Mouse (Mus musculus) E14TG2a.4 (cell line): ENCODE measurements at regions not wholly inside any gene's neighbourhood (a gene's known extent, or its start where the extent isn't known, plus 50 kb on each side); places are given as distances from the start of the nearest gene placed in this dataset.
"Not testable (repeated sequence)": the region's sequence is repeated elsewhere in the genome, so short reads cannot be mapped to it uniquely, and the experiment has no call there.

Experiments
- H3K27me3 ChIP-seq: 2 replicates; pipeline ENCODE4 v1.6.1; 2014; ENCODE audit warnings: low read length, control low read depth; ENCODE audit not compliant: insufficient read depth
- H3K36me3 ChIP-seq: 2 replicates; pipeline ENCODE4 v1.6.1; 2014; ENCODE audit warnings: low read length, control low read depth; ENCODE audit not compliant: insufficient read depth
- H3K4me1 ChIP-seq: replicated peaks from 2 replicates; pipeline ENCODE4 v1.6.1; 2014; ENCODE audit warnings: low read depth, low read length, control low read depth
- H3K4me3 ChIP-seq: replicated peaks from 2 replicates; pipeline ENCODE4 v1.5.1; 2014; ENCODE audit warnings: mild to moderate bottlenecking, low read length
- H3K9me3 ChIP-seq: 2 replicates; pipeline ENCODE4 v1.6.1; 2014; ENCODE audit warnings: low read length, control low read depth
- CTCF ChIP-seq: conservative IDR thresholded peaks from 2 replicates; pipeline ENCODE4 v1.5.1; 2014; ENCODE audit warnings: low read length
- NANOG ChIP-seq: IDR thresholded peaks from 2 replicates; pipeline ENCODE4 v1.6.1; 2014; ENCODE audit warnings: borderline replicate concordance, low read length, mixed read lengths
- POU5F1 ChIP-seq: IDR thresholded peaks from 2 replicates; pipeline ENCODE4 v1.6.1; 2014; ENCODE audit warnings: low read length, borderline replicate concordance

DNA sequence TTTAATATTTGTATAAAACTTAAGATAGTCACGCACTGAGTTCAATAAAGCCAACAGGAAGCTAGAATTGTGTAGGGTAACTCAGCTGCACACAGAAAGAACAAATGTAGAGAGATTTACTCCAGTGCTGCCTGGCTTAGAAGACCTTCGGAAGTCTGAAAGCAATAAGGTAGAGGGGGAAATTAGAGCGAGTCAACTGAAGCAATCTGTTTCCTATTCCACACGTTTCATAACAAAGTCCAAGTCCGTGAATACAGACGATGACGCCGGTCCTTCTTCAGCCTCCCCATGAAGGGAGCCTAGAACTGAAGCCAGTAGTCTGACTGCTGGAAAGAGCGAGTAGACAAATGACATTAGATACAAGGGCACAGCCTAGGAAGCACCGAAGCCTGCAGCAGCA lies 115.9 kb upstream of the Dlg1 start:
- Histone ChIP-seq H3K27me3 (peaks cover 36% of the 10 kb centered on the region), H3K4me1 (peaks cover 81% of the 10 kb centered on the region), H3K36me3 (no peaks in the 10 kb centered on the region), H3K4me3 (no peak overlapping the region), H3K9me3 (peaks cover 6% of the 10 kb centered on the region)
- TF ChIP-seq NANOG = no peak

DNA sequence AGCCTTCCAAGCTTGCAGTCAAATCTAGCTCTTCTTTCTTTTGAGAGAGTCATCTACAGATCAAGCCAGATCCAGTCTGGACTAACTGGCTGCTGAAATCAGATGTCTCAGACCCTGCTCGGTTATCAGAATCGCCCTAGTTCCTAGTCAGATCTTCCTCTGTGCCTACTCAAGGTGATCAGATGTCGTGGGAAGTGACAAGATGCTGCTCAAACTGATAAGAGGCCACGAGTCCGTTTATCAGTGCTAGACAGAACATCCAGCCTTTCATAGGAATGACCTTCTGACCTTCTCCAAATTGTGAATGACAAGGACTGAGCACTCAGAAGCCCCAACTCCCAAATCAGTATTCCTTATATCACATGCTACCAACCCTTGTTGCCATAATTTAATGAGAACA lies 113.3 kb upstream of the Dlg1 start:
- TF ChIP-seq POU5F1 (no peak), CTCF (no peak), NANOG (no peak)
- H3K36me3 ChIP-seq = no peaks in the 10 kb centered on the region
- H3K4me3 ChIP-seq = no peak overlapping the region
- peaks cover 75% of the 10 kb centered on the region for H3K4me1 ChIP-seq
- peaks cover 6% of the 10 kb centered on the region for H3K9me3 ChIP-seq
- H3K27me3 ChIP-seq = peaks cover 11% of the 10 kb centered on the region

DNA sequence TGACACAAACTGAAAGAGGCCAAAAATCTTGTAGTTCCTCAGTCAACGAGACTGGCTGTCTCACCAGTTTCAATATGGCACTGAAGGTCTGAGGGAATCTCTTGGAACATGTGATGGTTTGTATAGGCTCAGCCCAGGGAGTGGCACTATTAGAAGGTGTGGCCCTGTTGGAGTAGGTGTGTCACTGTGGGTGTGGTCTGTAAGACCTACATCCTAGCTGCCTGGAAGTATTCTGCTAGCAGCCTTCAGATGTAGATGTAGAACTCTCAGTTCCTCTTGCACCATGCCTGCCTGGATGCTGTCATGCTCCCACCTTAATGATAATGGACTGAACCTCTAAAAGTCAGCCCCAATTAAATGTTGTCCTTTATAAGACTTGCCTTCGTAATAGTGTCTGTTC lies 112.7 kb upstream of the Dlg1 start:
- H3K27me3 ChIP-seq, H3K36me3 ChIP-seq, H3K4me3 ChIP-seq, H3K9me3 ChIP-seq: not testable (repeated sequence)
- peaks cover 70% of the 10 kb centered on the region for H3K4me1 ChIP-seq

DNA sequence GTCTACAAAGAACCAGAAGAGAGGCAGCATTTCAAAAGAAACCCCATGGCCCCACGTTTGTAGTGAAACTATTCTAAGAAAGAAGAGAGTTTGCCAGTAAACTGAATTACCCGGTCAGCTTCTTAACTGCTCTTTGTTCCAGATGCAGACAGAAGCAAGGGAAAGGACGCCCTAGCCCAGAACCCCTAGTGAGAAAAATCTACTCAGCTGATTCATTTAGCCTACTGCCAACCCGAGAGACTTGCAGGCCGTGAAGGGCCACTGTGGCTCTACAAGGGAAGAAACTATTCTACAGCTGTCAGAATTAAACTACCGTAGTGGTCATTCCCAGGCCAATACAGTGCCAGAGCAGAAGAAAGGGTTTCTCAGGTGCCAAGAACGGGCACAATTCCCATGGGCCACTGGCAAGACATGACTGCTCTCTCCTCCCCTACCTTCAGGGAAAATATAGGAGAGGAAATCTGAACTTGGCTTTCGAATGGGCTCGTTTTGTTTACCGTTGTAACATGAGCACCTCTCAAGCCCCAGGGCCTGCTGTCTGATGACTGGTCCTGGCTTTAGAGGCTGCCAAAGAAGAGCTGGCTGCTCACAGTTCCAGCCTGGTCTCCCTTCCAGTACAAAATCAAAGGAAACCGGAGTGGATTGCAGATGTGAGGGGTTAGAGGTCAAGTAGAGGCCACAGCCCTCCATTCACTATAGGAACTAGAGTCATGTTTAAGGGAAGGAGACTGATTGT lies 111.7 kb upstream of the Dlg1 start:
- Histone ChIP-seq H3K4me3 (no peak overlapping the region), H3K36me3 (no peaks in the 10 kb centered on the region), H3K4me1 (peaks cover 60% of the 10 kb centered on the region), H3K9me3 (peaks cover 6% of the 10 kb centered on the region), H3K27me3 (no peaks in the 10 kb centered on the region)
- TF ChIP-seq NANOG (no peak), POU5F1 (no peak), CTCF (no peak)

DNA sequence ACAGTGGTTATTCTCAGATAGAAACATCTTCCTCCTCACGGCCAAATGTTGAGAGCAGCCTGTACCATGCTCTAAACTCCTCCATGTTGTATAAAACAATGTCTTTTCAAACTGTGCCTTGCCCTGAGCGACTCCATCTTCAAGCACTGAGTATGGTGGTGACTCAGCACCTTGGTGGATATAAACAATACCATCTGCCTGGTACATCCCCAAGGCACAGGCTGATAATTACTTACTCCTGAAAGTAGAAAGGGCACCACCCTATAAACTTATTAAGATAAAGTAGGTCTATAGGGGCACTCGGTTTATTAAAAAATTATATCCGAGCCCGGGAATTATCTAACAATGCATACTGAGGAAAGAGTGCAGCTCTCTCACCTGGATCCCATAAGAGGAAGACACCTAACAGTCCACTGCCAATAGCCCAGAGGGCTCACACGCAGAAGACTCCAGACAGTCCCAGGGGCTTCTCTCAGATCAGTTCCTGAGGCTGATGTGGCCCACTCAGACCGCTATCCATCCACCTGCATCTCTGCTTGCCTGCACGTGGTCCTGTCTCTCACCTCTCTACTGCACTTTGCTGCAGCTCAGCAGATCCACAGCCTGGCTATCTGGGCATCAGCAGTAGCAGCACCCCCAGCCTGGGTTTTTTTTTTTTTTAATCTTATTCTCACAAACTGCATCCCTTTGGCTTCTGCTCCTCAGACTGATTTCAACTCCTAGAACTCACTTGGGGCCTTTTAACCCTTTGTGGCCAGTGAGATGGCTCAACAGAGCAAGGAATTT lies 109.7 kb upstream of the Dlg1 start:
- Histone ChIP-seq H3K36me3 (no peaks in the 10 kb centered on the region), H3K4me3 (no peak overlapping the region), H3K9me3 (no peaks in the 10 kb centered on the region), H3K27me3 (no peaks in the 10 kb centered on the region), H3K4me1 (peaks cover 58% of the 10 kb centered on the region)
- no peak for TF ChIP-seq POU5F1
- no peak for TF ChIP-seq CTCF
- no peak for TF ChIP-seq NANOG

DNA sequence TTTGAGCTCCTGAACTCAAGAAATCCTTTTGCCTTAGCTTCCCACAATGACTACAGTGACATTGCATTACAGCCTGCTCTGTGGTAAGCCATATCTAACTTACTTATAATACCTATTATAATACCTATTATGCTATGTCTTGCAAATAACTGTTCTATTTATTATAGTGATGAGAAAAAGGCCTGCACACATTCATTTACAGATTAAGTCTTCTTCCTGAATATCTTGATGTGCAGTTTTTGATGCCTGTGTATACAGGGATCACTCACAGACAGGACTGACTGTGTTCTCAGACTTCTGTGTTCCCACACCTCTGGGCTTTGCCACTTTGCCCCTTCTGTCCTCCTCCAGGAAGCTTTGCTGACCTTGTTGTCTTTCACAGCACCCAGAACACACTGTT lies 102.8 kb upstream of the Dlg1 start:
- Histone ChIP-seq H3K9me3 (no peaks in the 10 kb centered on the region), H3K36me3 (no peaks in the 10 kb centered on the region), H3K4me1 (peaks cover 36% of the 10 kb centered on the region), H3K27me3 (no peaks in the 10 kb centered on the region), H3K4me3 (no peak overlapping the region)
- TF ChIP-seq CTCF = no peak
- TF ChIP-seq POU5F1 = no peak
- no peak for TF ChIP-seq NANOG

DNA sequence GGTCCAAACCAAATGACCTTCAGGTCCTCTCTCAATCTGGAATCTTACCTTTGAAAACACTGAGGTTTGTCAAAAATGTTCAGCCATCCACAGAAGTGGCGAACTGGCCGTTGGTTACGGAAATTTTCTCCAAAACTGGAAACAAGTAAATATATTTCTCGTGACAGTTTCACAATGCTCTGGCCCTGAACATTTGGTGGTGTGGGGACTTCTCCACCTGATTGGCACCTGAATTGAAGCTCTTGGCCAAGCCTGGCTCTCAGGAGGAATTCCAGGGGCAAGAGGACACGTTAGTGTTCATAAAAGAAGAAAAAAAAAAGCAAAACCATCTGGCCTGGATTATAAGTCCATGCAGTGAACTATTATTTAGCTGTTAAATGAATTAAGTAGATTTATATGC lies 98.3 kb upstream of the Dlg1 start:
- TF ChIP-seq POU5F1 = no peak
- TF ChIP-seq CTCF = no peak
- no peak for TF ChIP-seq NANOG
- Histone ChIP-seq H3K36me3 (no peaks in the 10 kb centered on the region), H3K4me1 (peaks cover 21% of the 10 kb centered on the region), H3K4me3 (no peak overlapping the region), H3K27me3 (no peaks in the 10 kb centered on the region), H3K9me3 (no peaks in the 10 kb centered on the region)

DNA sequence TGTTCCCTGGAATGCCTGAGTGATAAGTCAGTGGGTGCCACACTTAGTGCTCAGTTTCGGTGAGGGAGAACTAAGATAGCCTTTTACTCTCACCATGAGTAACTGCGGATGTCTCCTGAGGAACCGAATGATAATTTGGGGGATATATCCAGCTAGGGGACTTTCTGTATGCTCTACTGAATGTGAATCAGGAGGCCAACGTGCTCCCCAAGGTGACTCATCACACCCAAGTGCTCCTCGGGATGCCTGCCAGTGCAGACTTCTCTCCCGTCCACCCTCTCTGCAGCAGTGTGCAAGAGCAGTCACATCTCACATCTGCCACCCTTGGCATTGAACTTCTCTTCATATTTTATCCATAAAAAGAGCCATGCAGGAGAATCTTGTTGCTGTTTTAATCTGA lies 94.9 kb upstream of the Dlg1 start:
- no peak for TF ChIP-seq POU5F1
- no peak for TF ChIP-seq CTCF
- TF ChIP-seq NANOG = no peak
- Histone ChIP-seq H3K9me3 (no peaks in the 10 kb centered on the region), H3K4me3 (no peak overlapping the region), H3K4me1 (peaks cover 11% of the 10 kb centered on the region), H3K27me3 (no peaks in the 10 kb centered on the region), H3K36me3 (no peaks in the 10 kb centered on the region)

DNA sequence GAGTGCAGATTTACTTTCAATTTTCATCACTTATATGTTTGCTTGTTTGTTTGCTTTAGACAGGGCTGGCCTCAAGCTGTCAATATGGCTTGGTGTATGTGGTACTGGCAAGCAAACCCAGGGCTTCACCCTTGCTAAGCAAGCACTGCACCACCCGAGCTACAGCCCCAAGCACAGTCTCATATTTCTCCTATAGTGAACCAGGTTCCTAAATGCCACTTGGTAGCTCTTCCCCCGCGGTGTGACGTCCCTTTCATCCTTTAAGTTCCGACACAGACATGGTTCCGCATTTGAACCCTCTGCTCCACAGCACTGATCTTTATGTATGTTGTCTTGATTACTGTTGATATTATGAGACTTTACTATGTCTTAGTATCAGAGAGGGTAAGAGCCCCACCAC lies 93.4 kb upstream of the Dlg1 start:
- Histone ChIP-seq H3K4me3 (no peak overlapping the region), H3K36me3 (no peaks in the 10 kb centered on the region), H3K4me1 (peaks cover 11% of the 10 kb centered on the region), H3K9me3 (no peaks in the 10 kb centered on the region), H3K27me3 (no peaks in the 10 kb centered on the region)
- TF ChIP-seq NANOG = no peak
